Mouse (Mus musculus) cerebellum, adult 8-10 months (tissue): ENCODE results near the gene Lexm.

Experiments
- DNase-seq: peaks from one replicate; pipeline ENCODE4 v3.0.0; 2022

The Lexm gene

DNA sequence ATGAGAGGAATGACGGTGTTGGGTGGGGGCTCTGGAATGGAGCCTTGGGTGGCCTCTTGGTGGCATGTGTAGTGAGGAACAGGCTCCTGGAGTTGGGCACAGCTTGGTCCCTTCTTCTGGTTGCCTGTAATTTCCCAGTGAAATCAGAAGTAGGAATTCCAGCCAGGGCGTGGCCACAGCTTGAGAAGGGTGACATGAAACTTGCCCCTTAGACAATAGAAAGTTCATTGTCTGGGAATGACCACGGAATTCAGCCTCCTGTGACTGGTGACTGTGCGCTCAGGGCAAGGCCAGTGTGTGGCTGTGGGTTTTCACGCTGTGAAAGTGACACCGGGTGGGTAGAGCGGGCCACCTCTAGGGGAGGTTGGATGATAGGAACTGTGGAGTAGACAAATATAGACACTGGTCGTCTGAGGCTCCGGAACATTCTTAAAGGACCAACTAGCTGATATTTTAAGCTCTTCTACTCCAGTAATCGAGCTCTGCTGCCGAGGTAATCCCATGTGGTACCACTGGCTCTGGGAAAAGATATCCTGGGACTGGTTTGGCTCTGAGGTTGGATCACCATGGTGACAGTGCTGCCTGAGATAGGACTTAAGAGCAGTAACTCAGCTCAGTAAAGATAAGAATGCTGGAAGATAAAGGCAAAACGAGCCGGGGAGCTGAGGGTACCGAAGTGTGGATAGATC, 35.7 kb downstream of the Lexm start:
- no peak for DNase-seq

GRCm38 (mm10) chr4:106577511-106577910, 39.5 kb downstream of the Lexm start:
- no peak for DNase-seq

- no peak for DNase-seq
These were observed 42.0 kb downstream of the Lexm start for GRCm38 (mm10) chr4:106575022-106575421.

GRCm38 (mm10) chr4:106571081-106571724, 45.8 kb downstream of the Lexm start:
- DNase-seq: peak; percentile 20

GRCm38 (mm10) chr4:106569680-106570079, 47.4 kb downstream of the Lexm start:
- DNase-seq: no peak

- DNase-seq: no peak
These were observed 52.9 kb downstream of the Lexm start for GRCm38 (mm10) chr4:106564161-106564560.

GRCm38 (mm10) chr4:106562837-106563790, 53.9 kb downstream of the Lexm start:
- DNase-seq: no peak

GRCm38 (mm10) chr4:106562006-106562405, 55.0 kb downstream of the Lexm start:
- no peak for DNase-seq

DNA sequence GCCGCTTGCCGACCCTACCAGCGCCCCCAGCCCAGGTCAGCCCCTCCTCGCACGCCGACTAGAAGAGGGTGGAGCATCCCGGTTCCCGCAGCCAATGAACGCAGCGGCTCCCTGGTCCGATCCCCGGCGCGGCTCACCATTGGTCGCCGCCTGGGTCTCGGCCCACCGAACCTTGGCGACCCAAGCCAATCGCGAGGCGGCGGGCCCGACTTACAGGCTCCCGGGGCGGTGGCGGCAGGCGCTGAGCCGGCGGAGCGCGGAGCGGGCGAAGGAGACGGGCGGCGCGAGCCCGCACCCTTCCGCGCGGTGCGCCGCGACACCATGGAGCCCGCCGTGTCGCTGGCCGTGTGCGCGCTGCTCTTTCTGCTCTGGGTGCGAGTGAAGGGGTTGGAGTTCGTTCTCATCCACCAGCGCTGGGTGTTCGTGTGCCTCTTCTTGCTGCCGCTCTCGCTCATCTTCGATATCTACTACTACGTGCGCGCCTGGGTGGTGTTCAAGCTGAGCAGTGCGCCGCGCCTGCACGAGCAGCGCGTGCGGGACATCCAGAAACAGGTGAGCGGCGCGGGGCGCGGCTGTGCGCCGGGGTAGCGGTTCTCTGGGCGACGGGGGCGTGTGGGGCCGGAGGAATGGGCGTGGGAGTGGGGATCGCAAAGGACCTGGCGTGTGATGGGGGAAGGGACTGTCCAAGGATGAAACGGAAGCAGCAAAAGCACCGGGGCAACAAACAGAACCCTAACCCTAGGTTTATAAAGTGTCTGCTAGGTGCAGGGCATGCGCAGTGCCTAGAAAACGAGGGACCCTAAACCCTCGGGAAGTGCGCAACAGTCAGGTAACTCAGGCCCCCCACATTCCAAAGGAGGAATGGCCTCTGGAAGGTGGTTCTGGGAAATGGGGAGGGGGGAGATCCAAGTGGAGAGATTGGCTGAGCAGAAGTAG, 55.9 kb downstream of the Lexm start, which contains the start of gene Dhcr24:
Dhcr24 (plus strand) TSS at position 193 of the 936 bp plus-strand sequence.
- DNase-seq: peak; percentile 88

DNA sequence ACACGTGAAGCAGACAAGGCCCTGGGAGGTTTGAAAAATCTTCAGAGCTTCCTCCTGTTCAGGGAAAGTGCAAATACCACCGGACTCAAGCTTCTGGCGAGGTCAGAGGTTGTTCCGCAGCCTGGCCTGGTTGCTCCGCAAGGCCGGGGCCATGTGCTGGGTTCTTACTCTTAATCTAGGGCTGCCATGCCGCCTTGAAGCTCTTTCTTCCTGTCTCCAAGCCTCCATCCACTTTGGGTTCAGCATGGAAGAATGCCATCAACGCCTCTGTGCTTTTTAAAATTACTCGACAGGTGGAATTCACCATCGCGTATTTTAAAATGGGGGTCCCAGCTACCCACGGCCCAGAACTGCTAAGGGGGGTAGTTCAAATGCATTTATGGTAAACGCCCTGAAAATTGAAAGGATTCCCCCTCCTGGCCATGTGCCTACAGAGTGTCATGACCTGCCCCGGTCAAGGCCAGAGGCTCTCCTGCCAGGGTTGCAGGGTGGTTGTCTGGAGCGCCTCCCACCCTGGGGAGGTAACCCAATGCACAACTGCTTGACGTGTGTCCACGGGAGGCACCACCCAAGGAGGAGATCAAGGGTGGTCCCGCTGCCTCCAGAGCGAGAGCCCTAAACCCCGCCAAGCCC, 56.7 kb downstream of the Lexm start:
- DNase-seq: no peak

GRCm38 (mm10) chr4:106559343-106560212, 57.5 kb downstream of the Lexm start:
- DNase-seq: peak; percentile 30

DNA sequence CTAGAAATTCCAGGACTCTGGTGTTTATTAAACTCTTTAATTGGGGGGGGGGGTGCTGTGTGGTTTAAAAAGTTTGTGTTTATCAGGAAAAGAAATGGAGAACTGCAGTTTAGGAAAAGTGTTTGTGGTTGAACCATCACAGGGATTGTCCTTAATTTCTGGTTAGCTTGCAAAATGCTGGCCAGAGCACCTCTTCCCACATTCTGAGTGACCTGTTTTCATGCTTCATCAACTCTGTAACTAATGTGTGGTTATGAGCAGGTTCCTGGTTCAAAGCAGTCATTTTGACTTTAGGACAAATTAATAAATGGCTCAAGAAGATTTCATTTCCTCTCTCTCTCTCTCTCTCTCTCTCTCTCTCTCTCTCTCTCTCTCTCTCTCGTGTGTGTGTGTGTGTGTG, 59.1 kb downstream of the Lexm start:
- no peak for DNase-seq

DNA sequence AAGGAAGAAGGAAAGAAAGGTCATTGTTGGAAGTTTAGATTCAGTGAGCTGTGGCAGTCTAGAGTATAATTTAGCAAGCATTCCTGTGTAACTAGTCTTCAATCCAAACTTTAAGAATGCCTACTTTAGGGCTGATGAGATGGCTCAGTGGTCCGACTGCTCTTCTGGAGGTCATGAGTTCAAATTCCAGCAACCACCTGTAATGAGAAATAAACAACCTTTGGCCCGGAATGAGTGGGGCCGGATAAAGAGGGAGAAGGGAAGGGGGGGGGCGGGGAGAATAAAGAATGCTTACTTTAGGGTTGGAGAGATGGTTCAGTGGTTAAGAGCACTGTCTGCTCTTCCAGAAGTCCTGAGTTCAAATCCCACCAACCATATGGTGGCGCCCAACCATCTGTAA, 59.8 kb downstream of the Lexm start:
- no peak for DNase-seq

DNA sequence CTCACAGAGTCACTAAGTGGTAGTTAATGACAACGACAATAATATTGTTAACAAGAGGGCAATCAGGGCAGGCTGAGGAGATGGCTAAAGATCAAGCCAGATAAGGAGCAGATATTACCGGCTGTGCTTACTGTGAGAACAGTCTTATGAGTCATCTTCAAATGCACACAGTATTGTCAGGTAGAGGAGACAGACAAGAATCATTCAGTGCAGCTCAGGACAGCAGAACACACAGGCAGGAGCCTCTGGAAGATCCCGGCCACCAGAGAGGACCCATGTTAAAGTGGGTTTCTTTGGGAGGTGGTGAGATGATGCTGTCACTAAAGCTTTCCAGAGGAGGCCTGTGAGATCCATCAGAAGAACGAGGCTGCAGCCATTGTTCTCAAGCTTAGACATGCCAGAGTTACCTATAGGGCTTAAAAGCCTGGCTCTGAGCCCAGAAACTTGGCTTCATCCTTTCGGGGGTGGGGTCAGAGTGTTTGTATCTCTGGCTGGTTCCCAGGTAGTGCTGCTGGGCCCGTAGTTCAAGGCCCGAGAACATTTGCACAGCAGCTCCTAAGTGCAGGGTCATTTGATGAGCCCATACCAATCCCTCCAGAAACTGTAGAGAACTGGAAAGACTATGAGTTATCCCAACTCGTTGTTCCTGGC, 66.4 kb downstream of the Lexm start:
- no peak for DNase-seq

DNA sequence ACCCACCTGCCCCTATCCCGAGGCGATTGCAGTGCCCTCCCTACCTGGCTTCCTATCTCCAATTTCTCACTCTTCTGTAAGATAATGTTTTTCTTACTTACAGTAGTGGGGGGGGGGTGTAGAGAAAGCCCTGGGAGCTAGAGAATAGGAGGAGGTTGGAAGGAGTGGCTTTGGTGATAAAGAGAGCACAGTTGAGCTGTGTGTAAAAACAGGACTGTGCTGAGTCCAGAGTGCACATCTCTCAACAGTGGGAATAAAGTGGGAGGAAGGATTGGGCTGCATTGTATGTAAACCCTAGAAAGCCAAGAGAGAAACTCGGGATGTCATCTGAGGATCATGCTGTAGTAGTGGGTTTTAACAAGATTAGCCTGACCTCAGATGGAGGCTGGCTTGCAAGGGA, 68.9 kb downstream of the Lexm start:
- no peak for DNase-seq

DNA sequence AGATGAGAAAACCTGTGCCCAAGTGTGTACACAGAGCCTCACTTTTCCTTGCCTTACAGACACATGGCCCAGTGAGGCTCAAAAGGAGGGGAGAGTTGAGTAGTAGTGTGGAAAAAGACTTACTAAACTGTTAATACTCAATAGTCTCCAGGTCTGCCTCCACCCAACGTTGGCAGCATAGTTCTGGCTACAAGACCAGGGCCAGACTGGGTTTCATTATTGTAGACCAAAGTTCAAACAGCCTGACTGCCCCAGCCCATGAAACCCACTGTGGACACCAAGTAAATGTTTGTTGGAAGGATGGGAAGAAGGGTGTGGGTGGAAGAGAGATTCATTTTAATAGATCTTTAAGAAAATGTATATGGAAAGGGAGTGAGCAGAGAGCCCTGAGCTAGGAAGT, 70.1 kb downstream of the Lexm start:
- no peak for DNase-seq

- DNase-seq: no peak
These were observed 71.1 kb downstream of the Lexm start for GRCm38 (mm10) chr4:106545817-106546373.

- DNase-seq: no peak
These were observed 74.8 kb downstream of the Lexm start for GRCm38 (mm10) chr4:106542211-106542610.

DNA sequence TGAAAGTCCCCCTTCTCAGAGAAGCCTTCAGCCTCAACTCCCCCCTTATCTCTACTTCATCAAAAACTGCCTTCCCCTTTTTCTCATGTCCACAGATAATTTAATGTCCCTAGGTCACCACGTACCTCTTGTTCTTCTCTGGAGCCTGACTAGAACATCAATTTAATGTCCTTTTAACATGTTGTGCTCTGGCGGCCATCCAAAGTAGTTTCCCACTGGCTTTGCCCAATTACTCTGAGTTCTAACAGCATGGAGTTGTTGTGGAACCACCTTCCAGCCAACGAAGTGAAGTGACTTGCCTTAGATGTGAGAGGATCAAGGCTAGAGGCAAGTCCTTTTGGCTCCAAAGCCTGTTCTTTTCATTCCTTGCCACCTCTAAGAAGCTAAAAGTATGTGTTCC, 75.5 kb downstream of the Lexm start:
- DNase-seq: no peak
